Mouse (Mus musculus): ENCODE results near the gene Larp6.

GRCm38 (mm10) chr9:60681005-60681404 is 31.8 kb upstream of the Larp6 start:
- TF ChIP-seq MAFK (IDR thresholded peaks at IDR 0.05; ENCODE audit: insufficient read depth, low read depth, low read length) (no peak), CHD2 (IDR thresholded peaks at IDR 0.05; ENCODE audit: low read depth, low read length) (no peak), ZC3H11A (IDR thresholded peaks at IDR 0.05; ENCODE audit: borderline replicate concordance, low read depth, low read length) (0 out of 2 replicates have a peak, but pooled peaks have one; percentile 7)

All from ES-E14 (cell line).